Mouse (Mus musculus) embryonic facial prominence, embryonic 15.5 days (tissue): ENCODE data around the gene Fam192a. TPM values are rescaled to one million over a fixed set of nuclear protein-coding genes. Genes with fewer than 3 reads are reported as not detected.

ENCODE experiments used
- ATAC-seq: fragments of 200-750 bp; cut with Nextera tagmentation; 2 replicates; pipeline ENCODE4 v1.8.0; 2017; ENCODE audit warnings: low read depth, moderate TSS enrichment; ENCODE audit not compliant: insufficient number of reproducible peaks, low FRiP score, low TSS enrichment
- H3K27ac ChIP-seq: fragments of 300-500 bp; sonication (generic); replicated peaks from 2 replicates; pipeline ENCODE4 v1.5.1; 2015; ENCODE audit warnings: mild to moderate bottlenecking, inconsistent platforms
- H3K27me3 ChIP-seq: fragments of 300-500 bp; sonication (generic); 2 replicates; pipeline ENCODE4 v1.6.1; 2015; ENCODE audit warnings: inconsistent platforms
- H3K36me3 ChIP-seq: fragments of 300-500 bp; sonication (generic); 2 replicates; pipeline ENCODE4 v1.6.1; 2015; ENCODE audit warnings: mild to moderate bottlenecking, inconsistent platforms
- H3K4me1 ChIP-seq: fragments of 300-500 bp; sonication (generic); 2 replicates; pipeline ENCODE4 v1.6.1; 2015; ENCODE audit warnings: inconsistent platforms
- H3K4me2 ChIP-seq: fragments of 300-500 bp; sonication (generic); replicated peaks from 2 replicates; pipeline ENCODE4 v1.6.1; 2015; ENCODE audit warnings: mild to moderate bottlenecking, inconsistent platforms
- H3K4me3 ChIP-seq: fragments of 300-500 bp; sonication (generic); replicated peaks from 2 replicates; pipeline ENCODE4 v1.5.1; 2015; ENCODE audit warnings: mild to moderate bottlenecking, inconsistent platforms
- H3K9ac ChIP-seq: fragments of 300-500 bp; sonication (generic); 2 replicates; pipeline ENCODE4 v1.6.1; 2015; ENCODE audit warnings: inconsistent platforms
- H3K9me3 ChIP-seq: fragments of 300-500 bp; sonication (generic); replicated peaks from 2 replicates; pipeline ENCODE4 v1.6.1; 2016; ENCODE audit warnings: inconsistent platforms
- WGBS: fragments of 180-500 bp; shearing (Covaris S2); methylation state at CpG from one replicate; pipeline ENCODE4 v1.1.7; 2015; 5-methylcytosine and 5-hydroxymethylcytosine counted together
- polyA plus RNA-seq: library from polyadenylated mRNA; unstranded; fragments of >200 nt; fragmentation: Nextera tagmentation; extraction: Ambion mirVana; gene quantifications from 2 replicates; pipeline ENCODE4 v1.2.1, GENCODE M21; 2015

Gene Fam192a
- 58.9 and 62.4 TPM in 2 replicates for polyA plus RNA-seq

DNA sequence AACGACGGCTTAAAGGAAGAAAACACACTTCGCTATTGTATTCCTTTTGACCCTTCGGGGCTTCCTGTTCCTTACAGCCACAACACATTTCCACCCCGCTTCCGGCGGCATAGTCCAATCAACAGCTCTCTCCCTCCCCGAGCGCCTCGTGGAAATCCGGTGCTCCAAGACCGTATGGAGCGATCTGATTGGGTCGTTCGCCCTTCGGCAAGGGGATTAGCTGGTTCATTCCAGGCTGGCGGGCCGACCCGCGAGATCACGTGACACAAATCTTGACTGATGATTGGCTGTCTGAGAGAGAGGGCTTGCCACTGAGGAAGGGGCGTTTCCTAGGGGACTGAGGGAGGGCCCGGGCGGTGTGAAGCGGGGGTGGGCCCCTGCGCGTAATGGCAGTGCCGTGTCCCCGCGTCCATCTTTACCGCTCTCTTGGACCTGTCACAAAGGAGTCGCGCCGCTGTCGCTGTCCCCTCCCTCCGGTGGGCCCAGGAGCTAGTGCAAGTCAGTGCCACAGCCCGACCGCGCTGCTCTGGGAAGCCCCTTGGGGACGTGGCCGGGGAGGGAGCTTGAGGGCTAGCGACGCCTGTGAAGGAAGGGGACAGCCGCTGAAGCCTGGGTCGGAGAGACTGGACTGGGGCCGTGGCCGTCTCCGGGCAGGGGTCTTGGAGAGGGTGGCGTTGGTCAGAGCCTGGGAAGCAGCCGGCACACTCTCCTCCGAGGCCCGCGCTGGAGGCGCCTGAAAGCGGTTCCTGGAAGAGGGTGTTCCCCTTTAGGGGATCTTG is at the start of gene Fam192a, which contains the start of gene Rspry1:
Fam192a (minus strand) TSS at position 391 of the 779 bp plus-strand sequence.
Rspry1 (plus strand) TSS at position 331 of the 779 bp plus-strand sequence.
- ATAC-seq, result peak; percentile 100
- peak within 1 kb of the TSS; percentile 94 for H3K9ac ChIP-seq
- H3K9me3 ChIP-seq, result no peaks in the 10 kb centered on the region
- H3K36me3 ChIP-seq, result no peaks in the 10 kb centered on the region
- H3K4me3 ChIP-seq, result peak within 1 kb of the TSS; percentile 91
- H3K27ac ChIP-seq, result peak within 1 kb of the TSS; percentile 86
- under 1% methylated on average over 55 of the region's 55 CpGs for WGBS
- H3K4me1 ChIP-seq, result peaks cover 24% of the 10 kb centered on the region
- no peaks in the 10 kb centered on the region for H3K27me3 ChIP-seq
- peak within 1 kb of the TSS; percentile 87 for H3K4me2 ChIP-seq

DNA sequence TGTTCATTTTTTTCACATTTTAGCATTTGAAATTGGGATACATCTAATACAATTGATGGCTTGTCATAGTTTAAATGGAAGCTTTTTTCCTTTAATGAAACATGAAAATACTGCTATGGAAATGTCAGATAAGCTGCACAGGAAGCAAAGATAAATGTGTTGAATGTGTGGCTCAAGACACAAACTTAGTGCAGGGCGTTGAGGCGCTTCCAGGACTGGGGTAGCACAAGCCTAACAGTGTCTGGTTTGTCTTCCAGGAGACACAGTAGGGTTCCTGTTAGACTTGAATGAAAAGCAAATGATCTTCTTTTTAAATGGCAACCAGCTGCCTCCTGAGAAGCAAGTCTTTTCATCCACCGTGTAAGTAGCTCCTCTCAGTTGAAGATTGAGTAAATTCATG is 47.7 kb upstream of the Fam192a start:
- 39% methylated on average over 3 of the region's 3 CpGs for WGBS

DNA sequence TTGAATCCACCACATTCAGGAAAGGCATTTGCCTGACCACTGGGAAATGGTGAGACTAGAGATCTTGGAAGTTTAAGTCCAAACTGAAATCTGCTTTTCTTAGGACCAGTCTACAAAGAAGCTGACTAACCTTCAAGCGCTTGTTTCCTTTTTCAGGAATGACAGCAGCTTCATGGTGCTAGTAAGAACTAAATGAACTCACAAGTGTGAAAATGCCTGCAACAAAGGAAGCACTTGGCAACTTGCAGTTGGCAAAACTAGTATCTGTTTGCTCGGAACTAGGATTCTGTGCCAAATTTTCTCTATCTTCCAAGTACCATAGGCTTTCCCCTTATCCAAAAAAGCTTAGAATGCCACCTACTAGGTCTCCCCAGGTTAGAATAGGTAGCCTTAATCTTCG is 44.4 kb upstream of the Fam192a start:
- Histone ChIP-seq H3K27me3 (no peaks in the 10 kb centered on the region), H3K9ac (no peak overlapping the region), H3K4me2 (no peak overlapping the region), H3K4me3 (no peak overlapping the region), H3K36me3 (peaks cover 63% of the 10 kb centered on the region), H3K4me1 (no peaks in the 10 kb centered on the region), H3K9me3 (no peaks in the 10 kb centered on the region), H3K27ac (no peak overlapping the region)
- no peak for ATAC-seq
- whole genome bisulfite sequencing, result 91% methylated on average over 3 of the region's 3 CpGs

More for the DNA sequence above, 47.7 kb upstream of the Fam192a start:
- Histone ChIP-seq H3K36me3 (peaks cover 63% of the 10 kb centered on the region), H3K4me1 (no peaks in the 10 kb centered on the region), H3K9me3 (no peaks in the 10 kb centered on the region), H3K4me3 (no peak overlapping the region), H3K27me3 (no peaks in the 10 kb centered on the region), H3K9ac (no peak overlapping the region), H3K27ac (no peak overlapping the region), H3K4me2 (no peak overlapping the region)
- ATAC-seq, result no peak

DNA sequence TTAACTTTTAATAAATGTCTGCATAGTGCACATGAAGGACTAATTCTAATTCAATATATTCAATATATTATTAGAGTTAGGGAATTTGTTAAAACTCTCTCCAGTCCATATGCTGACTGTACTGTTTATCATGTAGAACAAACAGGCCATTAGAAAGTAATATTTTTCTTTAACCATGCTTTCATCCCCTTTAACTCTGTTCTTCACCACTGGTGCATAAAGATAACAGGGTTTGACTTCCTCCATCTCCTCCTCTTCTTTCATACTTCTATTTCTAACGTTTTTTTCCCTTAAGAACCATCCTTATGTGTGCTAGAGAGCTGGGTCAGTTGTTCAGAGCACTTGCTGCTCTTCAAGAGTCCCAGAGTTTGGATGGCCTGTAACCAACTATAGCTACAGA is 43.4 kb upstream of the Fam192a start:
- Histone ChIP-seq H3K4me3 (no peak overlapping the region), H3K27me3 (no peaks in the 10 kb centered on the region), H3K9ac (no peak overlapping the region), H3K4me1 (no peaks in the 10 kb centered on the region), H3K4me2 (no peak overlapping the region), H3K27ac (no peak overlapping the region), H3K36me3 (peaks cover 69% of the 10 kb centered on the region), H3K9me3 (no peaks in the 10 kb centered on the region)
- no peak for ATAC-seq
- WGBS, result 43% methylated on average over 1 of the region's 1 CpGs

DNA sequence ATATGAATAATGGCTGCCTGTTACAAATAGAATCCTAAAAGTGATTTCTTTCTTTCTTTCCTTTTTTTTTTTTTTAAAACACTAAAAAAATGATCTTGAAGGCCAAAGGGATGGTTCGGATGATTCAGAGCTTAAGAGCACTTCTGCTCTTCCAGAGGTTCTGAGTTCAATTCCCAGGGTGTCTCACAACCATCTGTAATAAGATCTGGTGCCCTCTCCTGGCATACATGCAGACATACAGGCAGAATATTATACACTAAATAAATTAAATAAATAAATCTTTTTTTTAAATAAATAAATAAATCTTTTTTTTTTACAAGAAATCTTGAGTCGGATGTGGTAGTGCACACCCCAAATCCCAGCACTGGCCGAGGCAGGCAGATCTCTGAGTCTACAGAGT is 40.1 kb upstream of the Fam192a start:
- Histone ChIP-seq H3K27me3 (no peaks in the 10 kb centered on the region), H3K9ac (no peak overlapping the region), H3K9me3 (no peaks in the 10 kb centered on the region), H3K27ac (no peak overlapping the region), H3K36me3 (peaks cover 77% of the 10 kb centered on the region), H3K4me2 (no peak overlapping the region), H3K4me1 (no peaks in the 10 kb centered on the region), H3K4me3 (no peak overlapping the region)
- WGBS, result 89% methylated on average over 3 of the region's 3 CpGs
- no peak for ATAC-seq

DNA sequence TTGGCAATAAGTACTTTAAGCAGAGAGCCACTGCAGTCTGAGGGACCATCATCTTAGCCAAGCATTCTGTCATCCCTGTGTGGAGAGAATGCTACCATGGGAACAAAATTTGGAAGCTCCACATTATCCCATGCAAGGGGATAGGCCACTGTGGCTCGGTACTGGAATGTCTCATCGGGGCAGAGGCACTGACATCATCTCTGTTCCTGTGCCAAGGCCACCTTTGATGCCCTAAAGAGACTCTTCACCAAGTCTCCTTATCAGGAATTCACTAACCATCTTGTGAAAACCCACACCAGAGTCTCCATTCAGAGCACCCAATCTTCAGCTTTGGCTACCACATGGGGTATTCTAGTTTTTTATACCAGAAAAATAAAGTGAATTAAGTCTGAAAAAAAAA is 39.4 kb upstream of the Fam192a start:
- Histone ChIP-seq H3K36me3 (peaks cover 75% of the 10 kb centered on the region), H3K4me1 (no peaks in the 10 kb centered on the region), H3K27me3 (no peaks in the 10 kb centered on the region), H3K27ac (no peak overlapping the region), H3K4me3 (no peak overlapping the region), H3K9me3 (no peaks in the 10 kb centered on the region), H3K4me2 (no peak overlapping the region), H3K9ac (no peak overlapping the region)
- 92% methylated on average over 2 of the region's 2 CpGs for WGBS
- no peak for ATAC-seq

DNA sequence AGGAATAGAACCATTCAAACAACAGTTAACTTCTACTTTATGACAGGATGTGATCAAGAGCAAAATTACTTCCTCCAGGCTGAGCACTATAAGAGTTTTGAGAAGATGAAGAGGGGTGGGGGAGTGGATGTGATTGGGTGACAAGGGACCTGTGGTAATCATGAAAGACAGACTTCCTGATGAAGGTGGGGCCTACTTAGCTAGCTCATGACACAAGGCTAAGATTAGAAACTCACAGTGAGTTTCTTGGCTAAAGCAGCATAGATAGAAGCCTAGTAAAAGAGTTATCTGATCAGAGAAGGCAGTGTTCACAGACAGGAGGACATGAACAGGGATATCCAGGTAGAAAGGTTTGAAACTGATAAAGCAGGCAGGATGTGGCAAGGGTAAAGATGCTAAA is 32.4 kb upstream of the Fam192a start:
- Histone ChIP-seq H3K4me3 (no peak overlapping the region), H3K9me3 (no peaks in the 10 kb centered on the region), H3K27ac (no peak overlapping the region), H3K36me3 (peaks cover 83% of the 10 kb centered on the region), H3K27me3 (no peaks in the 10 kb centered on the region), H3K9ac (no peak overlapping the region), H3K4me2 (no peak overlapping the region), H3K4me1 (no peaks in the 10 kb centered on the region)
- no peak for ATAC-seq

DNA sequence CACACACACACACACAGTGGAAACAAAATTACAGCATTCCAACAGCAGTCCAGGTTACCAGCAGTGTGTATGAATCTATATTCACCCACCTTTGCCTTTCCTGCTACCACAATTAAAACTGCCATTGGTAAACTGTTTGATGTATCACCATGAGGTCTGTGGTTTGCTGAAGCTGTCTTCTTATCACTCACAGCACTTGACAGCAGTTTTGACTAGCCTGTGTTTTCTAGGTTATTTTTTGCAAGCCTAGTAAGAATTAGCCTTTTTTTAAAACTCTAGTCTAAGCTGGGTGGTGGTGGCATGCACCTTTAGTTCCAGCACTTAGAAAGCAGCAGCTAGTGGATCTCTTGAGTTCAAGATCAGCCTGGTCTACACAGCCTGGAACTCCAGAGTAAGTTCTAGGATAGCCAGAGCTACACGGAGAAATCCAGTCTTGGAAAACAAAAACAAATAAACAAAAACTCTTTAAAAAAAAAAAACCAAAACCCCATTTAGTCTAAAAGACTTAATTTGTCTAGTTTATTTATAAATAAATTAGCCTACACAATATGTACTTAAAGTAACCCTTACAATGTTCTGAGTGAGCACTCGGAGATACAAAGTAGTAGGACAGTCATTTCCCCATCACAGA is 31.9 kb upstream of the Fam192a start:
- no peak overlapping the region for H3K4me3 ChIP-seq
- H3K9ac ChIP-seq, result no peak overlapping the region
- no peak for ATAC-seq
- 85% methylated on average over 2 of the region's 2 CpGs for WGBS
- H3K4me1 ChIP-seq, result no peaks in the 10 kb centered on the region
- H3K27ac ChIP-seq, result no peak overlapping the region
- no peaks in the 10 kb centered on the region for H3K27me3 ChIP-seq
- peaks cover 79% of the 10 kb centered on the region for H3K36me3 ChIP-seq
- no peaks in the 10 kb centered on the region for H3K9me3 ChIP-seq
- no peak overlapping the region for H3K4me2 ChIP-seq

DNA sequence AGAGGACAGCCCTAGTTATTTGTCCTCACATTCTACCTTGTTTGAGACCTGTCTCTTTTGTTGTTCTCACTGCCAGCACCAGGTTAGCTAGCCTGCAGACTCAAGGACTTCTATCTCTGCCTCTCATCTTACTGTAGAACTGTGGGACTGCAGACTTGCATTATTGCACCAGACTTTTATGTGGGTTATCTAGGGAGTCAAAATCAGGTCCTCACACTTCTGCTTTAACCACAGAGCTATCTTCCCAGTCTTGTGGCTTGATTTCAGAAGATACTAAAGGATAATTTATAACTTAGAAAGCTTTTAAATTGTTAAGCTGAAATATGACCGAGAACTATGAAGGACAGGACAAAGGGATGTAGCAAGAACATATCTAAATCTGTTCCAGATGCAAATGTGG is 23.1 kb upstream of the Fam192a start:
- Histone ChIP-seq H3K36me3 (peaks cover 18% of the 10 kb centered on the region), H3K4me3 (no peak overlapping the region), H3K27ac (no peak overlapping the region), H3K4me2 (no peak overlapping the region), H3K4me1 (no peaks in the 10 kb centered on the region), H3K27me3 (no peaks in the 10 kb centered on the region), H3K9me3 (no peaks in the 10 kb centered on the region), H3K9ac (no peak overlapping the region)
- no peak for ATAC-seq
- WGBS, result 64% methylated on average over 1 of the region's 1 CpGs

DNA sequence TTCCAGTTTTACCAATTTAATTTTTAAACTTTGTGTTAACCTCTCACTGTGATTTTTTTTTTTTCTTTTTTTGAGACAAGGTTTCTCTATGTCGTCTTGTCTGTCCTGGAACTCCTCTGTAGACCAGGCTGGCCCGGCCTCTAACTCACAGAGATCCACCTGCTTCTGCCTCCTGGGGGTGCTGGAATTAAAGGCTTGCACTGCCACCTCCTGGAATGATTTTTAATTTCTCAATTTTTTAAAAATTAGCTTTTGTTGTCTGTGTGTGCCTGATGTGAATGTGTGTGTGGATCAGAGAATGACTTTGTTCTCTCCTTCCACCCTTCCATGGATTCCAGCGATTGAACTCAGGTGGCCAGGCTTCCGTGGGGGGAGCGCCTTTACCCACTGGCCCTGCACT is 5.3 kb upstream of the Fam192a start:
- peaks cover 15% of the 10 kb centered on the region; the same call in 1 of the 2 replicates for H3K4me1 ChIP-seq
- no peak overlapping the region for H3K9ac ChIP-seq
- H3K27me3 ChIP-seq, result no peaks in the 10 kb centered on the region
- no peaks in the 10 kb centered on the region for H3K9me3 ChIP-seq
- H3K4me2 ChIP-seq, result no peak overlapping the region
- no peak overlapping the region for H3K4me3 ChIP-seq
- H3K27ac ChIP-seq, result no peak overlapping the region
- no peak for ATAC-seq
- no peaks in the 10 kb centered on the region for H3K36me3 ChIP-seq
- 92% methylated on average over 5 of the region's 5 CpGs for whole genome bisulfite sequencing

DNA sequence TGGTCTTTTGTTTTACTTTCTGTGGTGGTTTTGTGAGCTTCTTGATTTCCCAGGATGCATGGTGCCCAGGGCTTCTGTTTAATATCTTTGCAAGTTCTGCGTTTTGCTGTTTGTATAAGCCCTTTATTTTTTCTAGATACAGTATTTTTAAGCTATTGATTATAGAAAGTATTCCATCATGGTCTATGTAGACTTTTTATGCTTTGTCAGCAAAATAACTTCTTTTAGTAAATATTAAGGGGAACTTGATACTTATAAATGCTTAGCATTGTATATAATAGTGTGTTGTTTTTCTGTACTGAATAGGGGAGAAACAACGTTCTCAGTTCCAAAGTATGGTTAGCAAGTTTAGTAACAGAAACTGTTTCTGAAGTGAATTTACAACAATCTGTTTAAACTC is 2.2 kb upstream of the Fam192a start:
- Histone ChIP-seq H3K27me3 (no peaks in the 10 kb centered on the region), H3K4me1 (peaks cover 24% of the 10 kb centered on the region), H3K9ac (no peak overlapping the region), H3K27ac (no peak overlapping the region), H3K9me3 (no peaks in the 10 kb centered on the region), H3K36me3 (no peaks in the 10 kb centered on the region), H3K4me3 (no peak overlapping the region), H3K4me2 (no peak overlapping the region)
- WGBS, result 72% methylated on average over 2 of the region's 2 CpGs
- no peak for ATAC-seq
